Mouse (Mus musculus) stomach, postnatal 0 days (tissue): ENCODE results near the gene Fam129c.

Experiments used
- CTCF ChIP-seq: IDR thresholded peaks from 2 replicates; pipeline ENCODE4 v1.5.1; 2016; ENCODE audit warnings: antibody characterized with exemption, low read depth, mild to moderate bottlenecking, moderate library complexity
- EP300 ChIP-seq: optimal IDR thresholded peaks from 2 replicates; pipeline ENCODE3; 2016; ENCODE audit warnings: antibody characterized with exemption

GRCm38 (mm10) chr8:71598841-71599240 lies 1.4 kb downstream of the Fam129c start:
- TF ChIP-seq EP300 (no peak), CTCF (no peak)
